In the genomic region with DNA sequence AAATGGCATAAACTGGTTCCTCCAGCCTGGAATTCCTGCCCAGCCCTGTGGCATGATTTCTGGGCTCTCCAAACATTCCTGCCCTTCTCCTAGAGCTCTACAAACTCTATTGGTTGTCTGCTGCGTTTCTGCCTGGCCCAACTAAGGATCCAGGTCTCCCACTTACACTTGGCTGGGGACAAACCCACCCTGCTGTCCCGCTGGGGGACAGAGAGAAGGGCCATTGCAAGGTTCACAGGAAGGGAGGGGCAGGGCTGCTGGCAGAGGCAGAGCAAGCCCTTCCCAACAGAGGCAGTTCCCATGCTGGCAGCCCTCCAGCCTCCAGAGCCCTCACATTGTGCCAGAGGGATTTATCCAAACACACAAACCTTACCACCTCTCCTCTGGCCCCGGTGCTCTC, we compare ENCODE assay signal across 9 mouse cellular contexts. TPM values are rescaled to one million over a fixed set of nuclear protein-coding genes. Genes with fewer than 3 reads are reported as not detected.
DNase-seq lines count a peak whose midpoint lies in the region; ATAC-seq and TF ChIP-seq lines count a peak whose summit lies in the region.
"Had no signal": no experiment of that assay in that cellular context is flagged by ENCODE, and none has a peak within 500 bp of the region (broad histone marks: within the 10 kb centered on the region; RNA-seq: fewer than 3 reads in every experiment).

No protein-coding gene starts in this region.

- no peak for ATAC-seq in liver, embryonic 12.5 days
- ATAC-seq in erythroblast, adult 5-6 weeks (replicated peaks; ENCODE audit: low FRiP score, poor library complexity, severe bottlenecking) = no peak
- ATAC-seq in forebrain, embryonic 15.5 days (replicated peaks) = no peak

- peak; percentile 8 for DNase-seq in liver, adult 2 months (ENCODE audit: extremely low read depth, low read depth, low spot score)
- DNase-seq in adrenal gland, postnatal 14 days = peak; percentile 78
- peak; percentile 37 to 46 for DNase-seq in gastrocnemius, adult 8-10 months (ENCODE audit: low spot score in 2 of 2)
- peak; percentile 81 for DNase-seq in kidney, postnatal 14 days
- no peak for DNase-seq in thymus, postnatal 25 days

- no peak overlapping the region for H3K9ac ChIP-seq in liver, adult 2 months (ENCODE audit: low read depth, low read length)
- no peak overlapping the region for H3K9ac ChIP-seq in liver, embryonic 12.5 days
- no peak overlapping the region for H3K9ac ChIP-seq in forebrain, embryonic 15.5 days (replicated peaks)
- H3K9ac ChIP-seq: neural tube, embryonic 12.5 days had no signal

- H3K9me3 ChIP-seq in liver, embryonic 12.5 days (replicated peaks) = no peaks in the 10 kb centered on the region
- no peaks in the 10 kb centered on the region for H3K9me3 ChIP-seq in forebrain, embryonic 15.5 days
- H3K9me3 ChIP-seq: neural tube, embryonic 12.5 days had no signal

- no peak overlapping the region for H3K4me3 ChIP-seq in liver, adult 2 months (ENCODE audit: insufficient read depth, low read depth, low read length)
- no peak overlapping the region for H3K4me3 ChIP-seq in liver, embryonic 12.5 days
- H3K4me3 ChIP-seq in forebrain, embryonic 15.5 days = no peak overlapping the region
- H3K4me3 ChIP-seq: neural tube, embryonic 12.5 days had no signal

- WGBS in liver, adult 2 months = 10% methylated on average over 3 of the region's 3 CpGs
- WGBS in liver, embryonic 12.5 days (ENCODE audit: insufficient replicate concordance) = 19% methylated on average over 3 of the region's 3 CpGs
- WGBS in forebrain, embryonic 15.5 days = 7% methylated on average over 3 of the region's 3 CpGs

- peaks cover 15% of the 10 kb centered on the region for H3K27me3 ChIP-seq in liver, adult 2 months (ENCODE audit: control insufficient read depth, insufficient read depth, low read length)
- peaks cover 76% of the 10 kb centered on the region for H3K27me3 ChIP-seq in liver, embryonic 12.5 days (replicated peaks)
- peaks cover 31% of the 10 kb centered on the region for H3K27me3 ChIP-seq in forebrain, embryonic 15.5 days

- no peak for TF ChIP-seq POLR2A in liver, adult 2 months (IDR thresholded peaks at IDR 0.05; ENCODE audit: extremely low read depth, insufficient read depth, low read length)

- no peak overlapping the region for H3K27ac ChIP-seq in liver, adult 2 months (replicated peaks; ENCODE audit: insufficient read depth, low read depth, low read length)
- H3K27ac ChIP-seq in liver, embryonic 12.5 days = no peak overlapping the region
- H3K27ac ChIP-seq in forebrain, embryonic 15.5 days (replicated peaks) = no peak overlapping the region
- H3K27ac ChIP-seq: neural tube, embryonic 12.5 days had no signal

- H3K4me2 ChIP-seq in liver, embryonic 12.5 days = no peak overlapping the region
- H3K4me2 ChIP-seq in forebrain, embryonic 15.5 days (replicated peaks) = no peak overlapping the region
- H3K4me2 ChIP-seq: neural tube, embryonic 12.5 days had no signal

- no peaks in the 10 kb centered on the region for H3K4me1 ChIP-seq in liver, adult 2 months (ENCODE audit: control insufficient read depth, insufficient read depth, low read length)
- 0 out of 2 replicates have a peak, but pooled peaks cover 3% of the 10 kb centered on the region for H3K4me1 ChIP-seq in liver, embryonic 12.5 days
- H3K4me1 ChIP-seq in forebrain, embryonic 15.5 days = peaks cover 44% of the 10 kb centered on the region

- TF ChIP-seq CTCF in liver, adult 2 months (IDR thresholded peaks at IDR 0.05; ENCODE audit: low read depth, low read length) = no peak

- no peaks in the 10 kb centered on the region for H3K79me2 ChIP-seq in liver, adult 2 months (ENCODE audit: control insufficient read depth, insufficient read depth, low read length)

- H3K36me3 ChIP-seq in liver, adult 2 months (ENCODE audit: control insufficient read depth, insufficient read depth, low read length) = no peaks in the 10 kb centered on the region
- no peaks in the 10 kb centered on the region for H3K36me3 ChIP-seq in liver, embryonic 12.5 days
- H3K36me3 ChIP-seq in forebrain, embryonic 15.5 days = no peaks in the 10 kb centered on the region
- H3K36me3 ChIP-seq: neural tube, embryonic 12.5 days had no signal

RNA-seq across cellular contexts. Expression of gene Pitpnm3, which starts 3.3 kb away (rescaled TPM):
- 0.07 and 0.18 TPM in 2 replicates for total RNA-seq in liver, adult 2 months (2014; rRNA removed)
- 0.02 and 0.06 TPM in 2 replicates for polyA plus RNA-seq in liver, adult 2 months (2012; rRNA removed)
- 0.18 and 0.19 TPM in 2 replicates for polyA plus RNA-seq in liver, embryonic 12.5 days (2016; fragmentation: Nextera tagmentation; extraction: Ambion mirVana)
- 0.63 and 1.4 TPM in 2 replicates for total RNA-seq in adrenal gland, postnatal 14 days (2021)
- total RNA-seq in gastrocnemius, adult 8-10 months (2022) = 1 to 10 TPM in 2 of 4 experiments, under 1 TPM in 2; 0.88 to 1.5 (median 1.0) TPM
- total RNA-seq in erythroblast, adult 5-6 weeks (2015; ENCODE audit: low replicate concordance) = not detected in 2 replicates
- total RNA-seq in erythroblast, adult 5-6 weeks (2017; ENCODE audit: low replicate concordance) = 0.14 TPM in 1 of 2 replicates, not detected in the other
- polyA plus RNA-seq in forebrain, embryonic 15.5 days (2015; fragmentation: Nextera tagmentation; extraction: Ambion mirVana) = 1.4 and 1.8 TPM in 2 replicates
